ENCODE assay signal across 21 mouse cellular contexts in genomic region chr1:72326162-72326821, GRCm38 (mm10). TPM values are rescaled to one million over a fixed set of nuclear protein-coding genes. Genes with fewer than 3 reads are reported as not detected.
A peak's percentile ranks its signal among the peaks of the same experiment; 100 is the strongest.
DNase-seq lines count a peak whose midpoint lies in the region; ATAC-seq and TF ChIP-seq lines count a peak whose summit lies in the region.
"Had no signal": no experiment of that assay in that cellular context is flagged by ENCODE, and none has a peak within 500 bp of the region (broad histone marks: within the 10 kb centered on the region; RNA-seq: fewer than 3 reads in every experiment).

No protein-coding gene starts in this region.

- DNase-seq in heart, adult 18-20 months = peak; percentile 38 to 73
- DNase-seq in heart, postnatal 25 days (ENCODE audit: low spot score) = no peak
- DNase-seq in MEL (ENCODE audit: low read depth, low spot score) = peak; percentile 12
- peak; percentile 33 for DNase-seq in heart, embryonic 10.5 days (ENCODE audit: low spot score)
- no peak for DNase-seq in retina, postnatal 1 day
- DNase-seq in cerebellum, adult 8-10 months = no peak
- DNase-seq: adrenal gland, postnatal 36 days; cerebellum, adult 11 months; cerebellum, postnatal 10 days; kidney, adult 8-10 months; kidney, postnatal 10 days; lung, adult 2 months; lung, postnatal 14 days had no signal

- H3K27me3 ChIP-seq in MEL (ENCODE audit: control insufficient read depth in 1 of 2, insufficient read depth in 2 of 2, low read length in 2 of 2) = no peaks in the 10 kb centered on the region
- peaks cover 6% of the 10 kb centered on the region; the same call in 1 of the 2 replicates for H3K27me3 ChIP-seq in heart, embryonic 10.5 days (ENCODE audit: insufficient read depth, poor library complexity, severe bottlenecking)
- H3K27me3 ChIP-seq: hindbrain, embryonic 15.5 days; neural tube, embryonic 15.5 days; Patski had no signal

- no peak for TF ChIP-seq RAD21 in MEL (IDR thresholded peaks at IDR 0.05; ENCODE audit: low read depth, low read length)

- no peak overlapping the region for H3K27ac ChIP-seq in MEL (ENCODE audit: control insufficient read depth, low read depth, low read length)
- no peak overlapping the region for H3K27ac ChIP-seq in heart, embryonic 10.5 days
- H3K27ac ChIP-seq: embryonic facial prominence, embryonic 10.5 days; hindbrain, embryonic 15.5 days; limb, embryonic 10.5 days; neural tube, embryonic 15.5 days had no signal

- WGBS in heart, embryonic 10.5 days = 77% methylated on average over 11 of the region's 11 CpGs

- peak; percentile 75 for ATAC-seq in megakaryocyte, adult 5-6 weeks (ENCODE audit: poor library complexity, severe bottlenecking)
- ATAC-seq: Patski had no signal

- H3K4me1 ChIP-seq in MEL (ENCODE audit: control insufficient read depth in 1 of 2, insufficient read depth in 2 of 2, low read length in 2 of 2) = no peaks in the 10 kb centered on the region
- H3K4me1 ChIP-seq in heart, embryonic 10.5 days = no peaks in the 10 kb centered on the region
- H3K4me1 ChIP-seq: embryonic facial prominence, embryonic 10.5 days; hindbrain, embryonic 15.5 days; limb, embryonic 10.5 days; neural tube, embryonic 15.5 days had no signal

- no peaks in the 10 kb centered on the region for H3K79me2 ChIP-seq in MEL (ENCODE audit: control insufficient read depth, insufficient read depth, low read length, poor library complexity)

- no peak for TF ChIP-seq POLR2A in MEL (IDR thresholded peaks at IDR 0.05; ENCODE audit: control insufficient read depth in 1 of 2, insufficient read depth in 1 of 2, low read depth in 1 of 2, low read length in 2 of 2, poor library complexity in 1 of 2)

- no peak overlapping the region for H3K4me3 ChIP-seq in MEL (ENCODE audit: control insufficient read depth in 1 of 2, insufficient read depth in 1 of 2, low read depth in 2 of 2, low read length in 2 of 2)
- no peak overlapping the region for H3K4me3 ChIP-seq in heart, embryonic 10.5 days
- H3K4me3 ChIP-seq: embryonic facial prominence, embryonic 10.5 days; hindbrain, embryonic 15.5 days; limb, embryonic 10.5 days; neural tube, embryonic 15.5 days had no signal

- intact Hi-C loops in heart, postnatal 25 days (cut with DNase I) = no loop called here

- H3K9ac ChIP-seq in MEL (ENCODE audit: control insufficient read depth, low read depth, low read length, poor library complexity, severe bottlenecking) = no peak overlapping the region
- H3K9ac ChIP-seq: hindbrain, embryonic 15.5 days; neural tube, embryonic 15.5 days had no signal

- peaks cover 0 to 3% of the 10 kb centered on the region in 2 experiments; a peak in 2 of 4 replicates for H3K36me3 ChIP-seq in MEL (ENCODE audit: control insufficient read depth in 1 of 2, insufficient read depth in 2 of 2, low read length in 2 of 2)
- H3K36me3 ChIP-seq in heart, embryonic 10.5 days = peaks cover 55% of the 10 kb centered on the region

- H3K9me3 ChIP-seq in MEL (replicated peaks; ENCODE audit: insufficient read depth, low read length) = no peaks in the 10 kb centered on the region
- H3K9me3 ChIP-seq in heart, embryonic 10.5 days = no peaks in the 10 kb centered on the region
- H3K9me3 ChIP-seq: embryonic facial prominence, embryonic 10.5 days; hindbrain, embryonic 15.5 days; limb, embryonic 10.5 days; neural tube, embryonic 15.5 days had no signal

- TF ChIP-seq EP300 in MEL (IDR thresholded peaks at IDR 0.05; ENCODE audit: low read depth in 1 of 2, low read length in 2 of 2) = no peak

- no peak for TF ChIP-seq CTCF in MEL (IDR thresholded peaks at IDR 0.05 in 2 of 3, conservative IDR thresholded peaks at IDR 0.05 in 1 of 3; ENCODE audit: control insufficient read depth in 1 of 3, insufficient read depth in 1 of 3, low read depth in 2 of 3, low read length in 3 of 3, poor library complexity in 1 of 3, severe bottlenecking in 1 of 3)

TF ChIP-seq in MEL, 35 proteins besides CTCF, POLR2A, EP300 and RAD21:
- no peak for TF ChIP-seq NRF1 (IDR thresholded peaks at IDR 0.05; ENCODE audit: insufficient read depth, low read depth, low read length, poor library complexity, severe bottlenecking)
- no peak for TF ChIP-seq MYC (IDR thresholded peaks at IDR 0.05; ENCODE audit: low read depth, low read length)
- TF ChIP-seq ZKSCAN1 (IDR thresholded peaks at IDR 0.05; ENCODE audit: low read depth, low read length) = no peak
- no peak for TF ChIP-seq ELF1 (IDR thresholded peaks at IDR 0.05; ENCODE audit: low read depth, low read length)
- TF ChIP-seq SIN3A (IDR thresholded peaks at IDR 0.05; ENCODE audit: low read length) = no peak
- no peak for TF ChIP-seq USF1 (IDR thresholded peaks at IDR 0.05; ENCODE audit: low read depth, low read length)
- no peak for TF ChIP-seq MAZ (IDR thresholded peaks at IDR 0.05; ENCODE audit: low read depth, low read length)
- no peak for TF ChIP-seq USF2 (IDR thresholded peaks at IDR 0.05; ENCODE audit: borderline replicate concordance in 1 of 2, insufficient read depth in 1 of 2, low read depth in 1 of 2, low read length in 2 of 2)
- no peak for TF ChIP-seq GABPA (IDR thresholded peaks at IDR 0.05; ENCODE audit: low read depth, low read length)
- no peak for TF ChIP-seq E2F4 (IDR thresholded peaks at IDR 0.05; ENCODE audit: borderline replicate concordance, low read depth, low read length)
- TF ChIP-seq ETS1 (IDR thresholded peaks at IDR 0.05; ENCODE audit: low read depth, low read length) = no peak

RNA-seq across cellular contexts. Expression of gene Xrcc5, which starts 19.1 kb away (rescaled TPM):
- 10 to 100 TPM; 16.4 to 19.7 TPM for total RNA-seq in heart, adult 18-20 months (2021)
- total RNA-seq in heart, postnatal 25 days (2021) = 10 to 100 TPM; 13.1 to 14.4 TPM
- total RNA-seq in MEL (2012; rRNA removed) = 47.2 and 50.6 TPM in 2 replicates
- polyA plus RNA-seq in MEL (2012; ENCODE audit: insufficient read depth in 1 of 2, insufficient read length in 2 of 2, low read depth in 1 of 2, low replicate concordance in 2 of 2, missing spikeins in 1 of 2) = 10 to 100 TPM in 1 of 2 experiments, not detected in 1; 32.7 TPM
- 24.1 and 35.1 TPM in 2 replicates for polyA plus RNA-seq in heart, embryonic 10.5 days (2016; fragmentation: Nextera tagmentation; extraction: Ambion mirVana)
- total RNA-seq in megakaryocyte, adult 5-6 weeks (2015) = 0.31 and 0.50 TPM in 2 replicates
- total RNA-seq in megakaryocyte, adult 5-6 weeks (2017) = 0.77 and 2.9 TPM in 2 replicates

RNA-seq across cellular contexts. Expression of gene Tmem169, which starts 42.1 kb away (rescaled TPM):
- total RNA-seq in heart, adult 18-20 months (2021) = not detected
- total RNA-seq in heart, postnatal 25 days (2021) = not detected
- not detected in 2 replicates for total RNA-seq in MEL (2012; rRNA removed)
- polyA plus RNA-seq in MEL (2012; ENCODE audit: insufficient read depth in 1 of 2, insufficient read length in 2 of 2, low read depth in 1 of 2, low replicate concordance in 2 of 2, missing spikeins in 1 of 2) = under 1 TPM in 1 of 2 experiments, not detected in 1; 0.06 TPM
- 0.36 and 1.1 TPM in 2 replicates for polyA plus RNA-seq in heart, embryonic 10.5 days (2016; fragmentation: Nextera tagmentation; extraction: Ambion mirVana)
- total RNA-seq in megakaryocyte, adult 5-6 weeks (2015) = not detected in 2 replicates
- not detected in 2 replicates for total RNA-seq in megakaryocyte, adult 5-6 weeks (2017)
- total RNA-seq: hematopoietic stem cell, adult 5-6 weeks had no signal
- polyA plus RNA-seq: spleen, adult 2 months had no signal

RNA-seq across cellular contexts. Expression of gene Pecr, which starts 42.2 kb away (rescaled TPM):
- total RNA-seq in heart, adult 18-20 months (2021) = 10 to 100 TPM; 13.4 to 13.6 TPM
- 10 to 100 TPM; 11.1 to 11.2 TPM for total RNA-seq in heart, postnatal 25 days (2021)
- total RNA-seq in MEL (2012; rRNA removed) = 10.4 and 10.7 TPM in 2 replicates
- polyA plus RNA-seq in MEL (2012; ENCODE audit: insufficient read depth in 1 of 2, insufficient read length in 2 of 2, low read depth in 1 of 2, low replicate concordance in 2 of 2, missing spikeins in 1 of 2) = 10 to 100 TPM in 1 of 2 experiments, not detected in 1; 15.5 TPM
- polyA plus RNA-seq in heart, embryonic 10.5 days (2016; fragmentation: Nextera tagmentation; extraction: Ambion mirVana) = 20.4 and 28.6 TPM in 2 replicates
- total RNA-seq in megakaryocyte, adult 5-6 weeks (2015) = 0.29 and 0.66 TPM in 2 replicates
- 0.45 and 1.3 TPM in 2 replicates for total RNA-seq in megakaryocyte, adult 5-6 weeks (2017)

Comparison
In these comparisons a context has a peak if more than half of its experiments do, and no peak if none do; other contexts are left out.
1. DNase-seq: peak in heart, adult 18-20 months (2 of 2), MEL (single experiment) and heart, embryonic 10.5 days (single experiment); none in heart, postnatal 25 days (single experiment), retina, postnatal 1 day (single experiment) and cerebellum, adult 8-10 months (single experiment).